Mouse (Mus musculus): ENCODE results near the gene Syncrip. TPM values are rescaled to one million over a fixed set of nuclear protein-coding genes. Genes with fewer than 3 reads are reported as not detected.
"Not testable (repeated sequence)": the region's sequence is repeated elsewhere in the genome, so short reads cannot be mapped to it uniquely, and the experiment has no call there.

Gene Syncrip
- total RNA-seq, 2 experiments from 2014 or later, result 69.5 to 70.8 TPM

DNA sequence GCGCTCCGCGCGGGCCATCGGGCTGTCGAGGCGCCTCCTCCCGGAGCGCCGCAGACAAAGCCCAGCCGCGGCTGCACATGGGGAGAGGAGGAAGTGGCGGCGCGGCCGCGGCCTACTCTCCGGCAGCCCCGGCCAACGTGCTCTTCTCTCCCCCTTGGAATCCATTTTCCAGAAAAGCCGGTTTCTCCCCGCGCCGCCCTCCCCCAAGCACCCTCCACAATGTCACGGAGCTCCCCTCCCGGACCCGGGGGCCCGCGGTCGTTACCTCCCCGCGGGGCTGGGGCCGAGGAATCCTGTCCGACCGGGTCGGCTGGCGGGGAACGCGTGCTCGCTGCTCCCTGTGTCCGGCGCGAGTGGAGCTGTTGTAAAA, 598 bp downstream of the Syncrip start:
- DNase-seq, result peak; percentile 48 to 50

DNA sequence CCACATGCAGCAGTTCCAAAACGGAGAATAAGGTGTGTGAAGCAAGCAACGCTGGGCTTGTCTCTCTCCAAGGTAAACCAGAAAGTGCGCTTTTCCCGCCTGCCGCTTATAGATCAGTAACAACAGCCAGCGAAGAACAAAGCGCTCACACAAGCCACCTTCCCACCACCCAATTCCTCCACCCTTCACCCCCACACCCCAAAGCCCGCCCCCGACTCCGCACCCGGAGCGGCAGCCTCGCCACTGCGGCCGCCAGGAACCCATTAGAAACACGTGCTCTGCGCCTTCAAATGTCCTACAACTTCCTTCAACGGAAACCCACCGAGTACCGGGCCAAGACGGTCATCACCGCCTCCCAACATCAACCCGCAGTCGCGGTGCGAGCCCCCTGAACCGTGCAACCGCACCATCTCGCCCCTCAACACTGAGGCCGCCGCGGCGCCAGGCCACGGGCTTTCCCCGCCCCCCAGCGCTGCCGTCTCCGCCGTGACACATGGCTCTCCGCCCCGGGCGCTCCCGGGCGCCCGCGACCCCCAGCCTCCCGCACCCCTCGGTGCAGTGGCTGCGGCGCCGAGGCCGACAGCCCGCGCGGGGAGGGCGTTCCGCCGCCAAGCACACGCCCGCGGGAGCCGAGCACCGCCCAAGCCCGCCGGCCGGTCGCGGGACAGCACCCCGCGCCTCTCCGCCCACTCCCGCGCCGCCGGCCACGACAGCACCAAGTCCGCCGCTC, 1.1 kb downstream of the Syncrip start:
- DNase-seq, result peak; percentile 32

DNA sequence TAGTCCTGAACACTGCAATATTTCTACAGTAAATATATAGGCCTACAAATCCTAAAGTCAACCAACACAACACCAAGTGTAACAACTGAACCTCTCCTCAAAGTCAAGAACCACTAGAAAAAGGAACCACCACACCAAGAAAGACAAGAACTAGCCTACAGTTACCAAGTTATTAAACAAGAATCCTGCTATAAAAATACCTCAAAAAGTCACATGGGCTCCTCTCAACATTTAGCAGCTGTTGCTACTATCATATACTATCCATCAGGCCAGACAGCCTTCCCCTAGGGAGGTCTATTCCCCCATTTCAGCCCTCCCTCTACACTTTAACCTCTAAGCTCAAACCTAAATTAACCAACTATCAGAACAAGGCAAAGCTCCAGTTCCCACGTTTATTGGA, 2.3 kb downstream of the Syncrip start:
- DNase-seq, result no peak

DNA sequence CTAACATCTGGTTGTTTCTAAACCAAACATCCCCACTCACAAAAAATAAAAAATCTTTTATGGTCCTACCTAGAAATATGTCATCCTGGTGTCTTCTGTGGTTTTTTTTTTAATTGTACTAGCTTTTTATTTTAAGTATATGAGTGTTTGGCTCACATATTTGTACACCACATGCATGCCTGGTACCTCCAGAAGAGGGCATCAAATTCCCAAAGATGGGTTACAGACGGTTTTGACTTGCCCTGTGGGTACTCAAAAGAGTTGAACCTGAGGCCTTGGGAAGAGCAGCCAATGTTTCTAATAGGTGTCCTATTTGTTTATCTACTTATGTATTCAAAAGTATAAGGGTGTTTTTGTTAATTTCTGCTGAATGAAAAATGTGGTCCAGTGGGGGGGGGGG, 6.2 kb downstream of the Syncrip start:
- no peak for DNase-seq

DNA sequence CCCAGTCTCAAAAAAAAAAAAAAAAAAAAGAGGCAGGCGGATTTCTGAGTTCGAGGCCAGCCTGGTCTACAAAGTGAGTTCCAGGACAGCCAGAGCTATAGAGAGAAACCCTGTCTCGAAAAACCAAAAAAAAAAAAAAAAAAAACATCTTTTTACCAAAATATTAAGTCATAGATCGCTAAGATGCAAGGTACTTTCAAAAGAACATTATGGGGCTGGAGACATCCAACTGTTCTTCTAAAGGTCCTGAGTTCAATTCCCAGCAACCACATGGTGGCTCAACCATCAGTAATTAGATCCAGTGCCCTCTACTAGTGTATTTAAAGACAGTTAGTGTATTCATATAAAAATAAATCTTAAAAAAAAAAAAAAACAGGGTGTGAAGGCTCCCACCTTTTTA, 21.4 kb downstream of the Syncrip start:
- not testable (repeated sequence) for DNase-seq

DNA sequence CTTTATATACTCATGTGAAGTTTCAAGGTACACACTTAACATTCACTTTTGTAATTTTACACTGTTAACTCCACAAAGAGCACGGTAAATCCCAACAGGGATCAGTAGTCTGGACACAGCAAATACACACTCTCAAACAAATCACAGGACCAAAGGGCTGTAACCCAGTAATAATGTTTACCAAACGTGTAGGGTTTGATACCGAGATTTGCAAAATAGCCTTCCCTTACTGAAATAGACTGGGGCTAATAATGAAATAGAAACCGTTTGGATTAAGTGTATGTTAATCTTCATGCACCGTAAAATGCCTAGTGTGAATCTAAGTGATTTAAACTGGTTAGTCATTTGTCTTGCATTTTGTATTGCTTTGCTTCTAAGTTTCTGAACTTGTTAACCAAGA, 42.4 kb downstream of the Syncrip start:
- DNase-seq, result no peak

DNA sequence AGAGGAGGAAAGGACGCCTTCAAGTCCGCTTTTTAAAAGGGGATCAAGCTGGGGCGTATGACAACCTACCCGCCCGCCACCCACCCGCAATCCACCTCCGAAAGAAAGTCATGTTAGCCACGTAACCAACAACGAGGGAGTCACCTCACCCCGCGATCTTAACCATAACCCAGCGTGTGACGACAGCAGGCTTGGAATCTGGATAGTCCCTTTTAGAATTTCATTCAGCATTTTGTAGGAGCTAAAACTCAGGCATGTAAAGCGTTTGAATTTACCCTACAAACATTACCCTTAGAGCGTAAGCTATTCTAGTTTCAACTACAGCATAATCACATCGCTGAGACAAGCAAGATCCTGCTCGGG, 43.2 kb downstream of the Syncrip start:
- DNase-seq, result no peak

DNA sequence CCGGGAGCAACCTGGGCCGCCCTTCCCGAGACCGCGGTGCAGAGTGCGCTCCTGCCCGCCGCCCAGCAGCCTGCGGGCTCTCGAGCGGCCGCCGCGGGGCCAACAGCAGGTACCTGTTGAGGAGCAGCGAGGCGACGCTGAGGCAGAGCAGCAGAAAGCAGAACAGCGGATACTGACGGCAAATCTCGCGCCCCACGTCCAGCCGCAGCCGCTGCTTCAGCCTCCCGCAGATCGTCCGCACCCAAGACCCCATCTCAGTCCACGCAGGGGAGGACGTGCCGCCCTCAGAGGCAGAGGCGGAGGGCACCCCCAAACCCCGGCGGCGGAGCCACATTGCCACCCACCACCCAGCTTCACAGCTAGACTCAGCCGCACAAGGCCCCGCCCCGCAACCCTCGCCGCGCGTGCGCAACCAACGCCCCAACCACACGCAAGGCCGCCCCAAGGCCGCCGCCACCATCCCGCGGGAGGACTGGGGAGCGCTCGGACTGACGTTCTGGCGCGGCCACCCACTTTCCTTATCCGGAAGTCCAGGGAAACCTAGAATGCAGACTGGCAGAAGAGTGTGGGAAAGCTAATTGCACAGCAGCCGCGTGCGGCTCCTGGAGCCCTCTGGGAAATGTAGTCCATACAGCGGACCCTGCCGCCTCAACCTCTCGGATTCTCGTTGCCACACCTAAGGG, 43.7 kb downstream of the Syncrip start, which contains the start of gene Snx14:
Gene Snx14 (minus strand): TSS at position 404 of the 683 bp plus-strand sequence.
- peak; percentile 98 to 99 for DNase-seq

DNA sequence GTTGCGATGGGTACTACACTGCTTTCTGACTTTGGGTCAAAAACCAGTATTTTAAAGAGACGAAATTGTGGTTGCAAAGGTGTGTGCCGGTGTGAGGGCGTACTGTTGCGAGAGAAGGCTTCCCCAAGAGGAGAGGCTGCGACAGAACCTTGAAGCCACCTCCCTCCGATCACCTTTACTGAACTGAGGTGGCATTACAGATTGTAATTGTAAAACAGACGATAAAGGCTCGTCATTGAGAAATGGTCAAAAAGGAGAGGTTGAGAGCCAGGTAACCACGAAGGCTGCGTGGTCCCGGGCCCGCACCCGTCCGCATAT, 44.2 kb downstream of the Syncrip start:
- DNase-seq, result no peak

DNA sequence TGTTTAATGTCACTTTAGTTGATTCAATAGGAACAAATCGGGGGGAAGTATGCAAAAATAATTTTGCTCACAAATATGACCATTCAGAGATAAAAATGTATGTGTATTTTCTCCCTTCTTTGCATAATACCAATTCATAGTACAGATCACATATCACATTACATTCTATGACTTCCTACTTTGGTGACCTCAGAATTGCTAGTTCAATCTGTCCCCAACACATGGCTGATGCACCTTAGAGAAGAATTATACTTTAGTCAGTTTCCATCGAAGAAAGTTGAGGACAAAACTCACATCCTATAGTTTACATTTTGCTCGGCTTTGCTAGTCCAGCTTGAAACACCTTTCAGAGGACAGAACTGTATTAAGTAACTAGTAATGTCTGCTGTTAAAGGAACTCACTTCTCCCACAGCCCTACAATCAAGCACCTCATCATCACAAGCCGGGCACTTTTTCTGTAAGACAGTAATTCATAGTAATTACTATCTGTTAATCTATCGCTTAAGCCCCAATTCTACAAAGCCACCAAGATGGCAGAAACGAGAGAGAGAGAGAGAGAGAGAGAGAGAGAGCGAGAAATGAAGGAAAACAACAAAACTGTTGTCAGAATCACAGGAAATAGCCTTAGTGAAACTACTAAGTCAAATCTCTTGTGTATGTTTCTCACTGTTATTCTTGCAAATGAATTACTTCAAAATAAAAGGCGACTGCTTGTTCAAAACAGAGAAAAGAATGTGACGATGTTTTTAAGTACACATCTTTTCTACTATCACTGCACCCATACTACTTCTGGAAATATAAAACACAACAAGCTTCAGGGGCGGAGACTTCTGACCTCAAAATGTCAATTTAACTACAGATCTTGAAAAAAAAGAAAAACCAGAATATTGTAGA, 44.8 kb downstream of the Syncrip start:
- DNase-seq, result no peak

DNA sequence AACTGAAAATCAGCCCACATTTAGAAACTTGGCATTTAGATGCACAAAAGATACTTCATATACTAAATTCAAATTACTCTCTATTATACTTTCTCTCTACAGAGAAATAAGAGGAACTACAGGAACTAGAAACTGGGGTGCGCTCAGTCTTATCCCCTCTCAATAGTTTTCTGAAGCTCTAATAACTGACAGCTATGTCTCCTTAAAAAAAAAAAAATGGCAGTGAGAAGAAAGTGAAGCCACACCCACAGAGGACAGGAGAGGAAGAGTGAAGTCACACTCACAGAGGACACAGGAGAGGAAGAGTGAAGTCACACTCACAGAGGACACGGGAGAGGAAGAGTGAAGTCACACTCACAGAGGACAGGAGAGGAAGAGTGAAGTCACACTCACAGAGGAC, 58.0 kb downstream of the Syncrip start:
- no peak for DNase-seq

DNA sequence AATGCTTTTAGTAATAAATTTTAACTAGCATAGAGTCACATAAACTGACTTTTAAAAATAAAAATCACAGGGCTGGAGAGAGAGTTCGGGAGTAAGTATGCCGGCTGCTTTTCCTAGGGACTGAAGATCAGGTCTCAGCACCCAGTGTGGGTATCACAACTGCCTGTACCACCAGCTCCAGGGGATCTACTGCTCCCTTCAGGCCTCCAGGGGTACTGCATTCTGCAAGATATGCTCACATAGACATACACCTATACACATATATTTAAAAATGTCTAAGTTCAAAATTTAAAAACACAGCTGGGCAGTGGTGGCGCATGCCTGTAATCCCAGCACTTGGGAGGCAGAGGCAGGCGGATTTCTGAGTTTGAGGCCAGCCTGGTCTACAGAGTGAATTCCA, 59.9 kb downstream of the Syncrip start:
- no peak for DNase-seq

DNA sequence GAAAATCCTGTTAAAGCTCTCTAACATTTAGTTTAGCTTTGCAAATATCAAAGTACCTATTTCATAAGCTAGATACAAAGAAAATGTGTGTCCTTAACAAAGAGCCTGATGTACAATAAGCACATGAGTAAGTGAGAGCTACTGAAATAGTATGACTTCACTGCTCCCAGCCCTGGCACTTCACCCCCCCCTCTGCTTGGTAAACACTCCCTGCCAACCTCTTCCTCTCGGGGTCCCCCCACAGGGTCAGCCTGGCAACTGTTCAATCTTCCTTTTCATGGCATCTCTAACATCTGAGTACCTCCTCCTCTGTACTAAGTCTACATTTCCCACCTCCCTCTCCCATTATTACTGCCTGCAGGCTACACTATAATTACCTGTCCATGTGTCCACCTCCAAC, 65.6 kb downstream of the Syncrip start:
- DNase-seq, result no peak

DNA sequence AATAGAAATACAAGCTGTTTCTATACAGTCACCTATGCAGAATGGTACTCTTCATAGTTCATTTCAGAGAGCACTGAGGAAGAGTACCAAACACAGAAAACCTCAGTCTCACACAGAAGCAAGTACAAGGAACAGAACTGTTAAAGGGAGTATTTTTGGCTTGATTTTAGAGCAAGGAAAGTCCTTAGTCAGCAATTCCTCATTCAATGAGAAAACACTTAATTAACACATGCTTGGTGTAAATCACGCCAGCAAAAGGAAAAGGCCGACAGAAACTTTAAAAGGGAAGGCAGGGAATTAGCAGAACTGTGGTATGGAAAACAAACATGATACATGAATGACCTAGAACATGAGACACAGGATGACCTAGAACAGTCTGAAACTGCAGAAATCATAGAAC, 72.4 kb downstream of the Syncrip start:
- DNase-seq, result no peak

DNA sequence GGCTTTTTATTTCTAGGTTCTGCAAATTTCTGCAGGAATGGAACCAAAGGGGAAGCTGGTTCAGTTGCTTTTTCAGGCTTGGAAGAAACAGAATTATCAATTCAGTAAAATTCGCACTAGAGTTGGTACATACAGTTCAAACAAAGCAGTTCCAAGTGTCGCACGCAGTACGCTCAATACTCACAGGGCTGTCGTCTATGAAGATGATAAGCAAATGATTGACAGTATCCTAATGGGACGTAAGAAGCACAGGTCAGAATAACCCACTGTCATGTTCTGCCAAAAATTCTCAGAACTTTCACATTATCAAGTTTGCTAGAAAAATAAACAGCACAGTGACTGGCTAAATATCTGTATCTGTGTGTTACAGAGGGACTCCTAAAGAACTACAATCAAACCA, 77.9 kb downstream of the Syncrip start:
- no peak for DNase-seq

DNA sequence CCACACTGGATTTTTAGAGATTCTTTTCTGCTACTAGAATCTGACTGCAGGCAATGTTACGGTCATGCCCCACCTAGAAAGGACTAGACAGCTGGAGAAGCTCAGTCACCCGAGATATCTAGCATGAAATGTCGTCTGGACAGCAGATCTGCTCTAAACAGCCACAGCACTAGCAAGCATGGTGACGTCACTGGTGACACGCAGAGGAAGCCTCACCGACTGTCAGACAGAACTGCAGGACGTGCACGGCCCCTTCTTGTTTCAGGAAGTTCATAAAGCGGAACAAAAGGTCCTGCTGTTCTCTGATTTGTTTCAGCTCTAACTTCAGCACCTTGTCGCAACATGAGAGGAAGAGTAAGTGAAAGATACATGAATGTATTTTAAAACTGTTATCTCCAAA, 78.3 kb downstream of the Syncrip start:
- DNase-seq, result peak in 1 of 2 experiments; percentile 7

DNA sequence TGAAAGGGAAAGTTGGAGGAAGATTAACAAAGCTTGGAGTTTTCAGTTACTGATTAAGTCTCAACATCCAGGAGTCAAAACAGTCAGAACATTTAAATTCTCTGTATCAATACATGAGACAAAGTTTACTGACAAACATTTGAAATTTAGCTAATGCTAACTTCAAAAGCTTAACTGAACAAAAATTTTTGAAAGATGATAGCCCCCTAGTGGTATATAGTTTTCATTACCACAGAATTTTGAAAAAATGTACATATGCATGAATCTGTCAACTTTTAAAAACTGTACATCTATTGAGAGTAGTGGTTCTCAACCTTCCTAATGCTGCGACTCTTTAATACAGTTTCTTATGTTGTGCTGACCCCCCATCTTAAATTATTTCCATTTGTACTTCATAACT, 83.9 kb downstream of the Syncrip start:
- DNase-seq, result no peak

Other genes with a start within 250 kb of the Syncrip start
- 1 to 10 TPM; 2.7 to 3.4 TPM for gene Nt5e, start 155.4 kb downstream of the Syncrip start, total RNA-seq (2021)
- 10 to 100 TPM; 49.9 to 52.9 TPM for gene Snx14, start 43.6 kb downstream of the Syncrip start, total RNA-seq (2021)
- not detected for gene Gm20537, start 26.0 kb downstream of the Syncrip start, total RNA-seq (2021)
- 10 to 100 TPM; 22.4 to 24.7 TPM for gene Zfp949, start 65.4 kb upstream of the Syncrip start, total RNA-seq (2021)
- gene Trim43a, start 98.3 kb upstream of the Syncrip start, total RNA-seq (2021), result 1 to 10 TPM; 1.4 to 1.5 TPM
- gene Mthfsl, start 237.7 kb upstream of the Syncrip start, total RNA-seq (2021), result 10 to 100 TPM; 25.5 to 28.1 TPM
- gene Bcl2a1d, start 249.3 kb upstream of the Syncrip start, total RNA-seq (2021), result not detected

Data from layer of hippocampus, postnatal 36 days (tissue).